9 mouse cellular contexts compared by ENCODE assay signal in genomic region chr17:29304376-29305057, GRCm38 (mm10). TPM values are rescaled to one million over a fixed set of nuclear protein-coding genes. Genes with fewer than 3 reads are reported as not detected.
DNase-seq lines count a peak whose midpoint lies in the region; ATAC-seq lines count a peak whose summit lies in the region.
"Had no signal": no experiment of that assay in that cellular context is flagged by ENCODE, and none has a peak within 500 bp of the region (broad histone marks: within the 10 kb centered on the region; RNA-seq: fewer than 3 reads in every experiment).

No protein-coding gene starts in this region.

- peaks cover 35% of the 10 kb centered on the region for H3K4me1 ChIP-seq in heart, embryonic 10.5 days

- no peak overlapping the region for H3K4me3 ChIP-seq in heart, embryonic 10.5 days

- WGBS in heart, embryonic 10.5 days = 56% methylated on average over 13 of the region's 13 CpGs

- H3K27me3 ChIP-seq in heart, embryonic 10.5 days (ENCODE audit: insufficient read depth, poor library complexity, severe bottlenecking) = 0 out of 2 replicates have a peak, but pooled peaks cover 11% of the 10 kb centered on the region

- peak overlapping the region; percentile 31; the same call in 1 of the 2 replicates for H3K27ac ChIP-seq in heart, embryonic 10.5 days
- H3K27ac ChIP-seq: macrophage had no signal

- peak; percentile 65 for ATAC-seq in CD4-positive, CD25-positive, alpha-beta regulatory T cell, adult 4 months
- ATAC-seq in megakaryocyte, adult 5-6 weeks (ENCODE audit: poor library complexity, severe bottlenecking) = peak; percentile 65
- no peak for ATAC-seq in frontal cortex, adult (ENCODE audit: low TSS enrichment)

- peaks cover 26% of the 10 kb centered on the region for H3K36me3 ChIP-seq in heart, embryonic 10.5 days

- peak; percentile 86 for DNase-seq in 416B (ENCODE audit: low read depth)
- no peak for DNase-seq in heart, embryonic 10.5 days (ENCODE audit: low spot score)
- no peak for DNase-seq in urinary bladder, postnatal 36 days (ENCODE audit: low spot score in 2 of 2)
- no peak for DNase-seq in frontal cortex, postnatal 10 days (ENCODE audit: low spot score in 2 of 2)
- DNase-seq in layer of hippocampus, adult 11-12 months (ENCODE audit: low spot score) = no peak

- H3K9me3 ChIP-seq in heart, embryonic 10.5 days = no peaks in the 10 kb centered on the region

RNA-seq across cellular contexts. Expression of gene Pi16, which starts 13.0 kb away (rescaled TPM):
- polyA plus RNA-seq in CD4-positive, CD25-positive, alpha-beta regulatory T cell, adult 4 months (2017; shearing (Covaris generic)) = under 1 TPM; 0.44 to 0.57 TPM
- polyA plus RNA-seq in heart, embryonic 10.5 days (2016; fragmentation: Nextera tagmentation; extraction: Ambion mirVana) = 1.9 and 2.6 TPM in 2 replicates
- total RNA-seq in megakaryocyte, adult 5-6 weeks (2015) = 32.6 and 44.2 TPM in 2 replicates
- total RNA-seq in megakaryocyte, adult 5-6 weeks (2017) = 59.2 and 64.7 TPM in 2 replicates

RNA-seq across cellular contexts. Expression of gene BC004004, which starts 35.9 kb away (rescaled TPM):
- 100 to 1,000 TPM in 1 of 2 experiments, 10 to 100 TPM in 1; 98.0 to 123 TPM for polyA plus RNA-seq in CD4-positive, CD25-positive, alpha-beta regulatory T cell, adult 4 months (2017; shearing (Covaris generic))
- 79.2 and 94.0 TPM in 2 replicates for polyA plus RNA-seq in heart, embryonic 10.5 days (2016; fragmentation: Nextera tagmentation; extraction: Ambion mirVana)
- 65.8 and 70.1 TPM in 2 replicates for total RNA-seq in megakaryocyte, adult 5-6 weeks (2015)
- total RNA-seq in megakaryocyte, adult 5-6 weeks (2017) = 81.0 and 89.2 TPM in 2 replicates

RNA-seq across cellular contexts. Expression of gene Ppil1, which starts 40.5 kb away (rescaled TPM):
- polyA plus RNA-seq in CD4-positive, CD25-positive, alpha-beta regulatory T cell, adult 4 months (2017; shearing (Covaris generic)) = 100 to 1,000 TPM in 1 of 2 experiments, 10 to 100 TPM in 1; 72.7 to 101 TPM
- polyA plus RNA-seq in heart, embryonic 10.5 days (2016; fragmentation: Nextera tagmentation; extraction: Ambion mirVana) = 147 and 188 TPM in 2 replicates
- 37.5 and 39.4 TPM in 2 replicates for total RNA-seq in megakaryocyte, adult 5-6 weeks (2015)
- total RNA-seq in megakaryocyte, adult 5-6 weeks (2017) = 53.6 and 57.3 TPM in 2 replicates

RNA-seq across cellular contexts. Expression of gene Mtch1, which starts 43.2 kb away (rescaled TPM):
- polyA plus RNA-seq in CD4-positive, CD25-positive, alpha-beta regulatory T cell, adult 4 months (2017; shearing (Covaris generic)) = 10 to 100 TPM; 11.0 to 13.9 TPM
- polyA plus RNA-seq in heart, embryonic 10.5 days (2016; fragmentation: Nextera tagmentation; extraction: Ambion mirVana) = 281 and 310 TPM in 2 replicates
- total RNA-seq in megakaryocyte, adult 5-6 weeks (2015) = 111 and 128 TPM in 2 replicates
- total RNA-seq in megakaryocyte, adult 5-6 weeks (2017) = 84.1 and 107 TPM in 2 replicates

RNA-seq across cellular contexts. Expression of gene Fgd2, which starts 56.2 kb away (rescaled TPM):
- 1 to 10 TPM in 1 of 2 experiments, under 1 TPM in 1; 0.65 to 9.4 TPM for polyA plus RNA-seq in CD4-positive, CD25-positive, alpha-beta regulatory T cell, adult 4 months (2017; shearing (Covaris generic))
- polyA plus RNA-seq in heart, embryonic 10.5 days (2016; fragmentation: Nextera tagmentation; extraction: Ambion mirVana) = 2.2 and 3.8 TPM in 2 replicates
- total RNA-seq in megakaryocyte, adult 5-6 weeks (2015) = 44.8 and 47.7 TPM in 2 replicates
- total RNA-seq in megakaryocyte, adult 5-6 weeks (2017) = 45.5 and 48.0 TPM in 2 replicates
